Mouse (Mus musculus): ENCODE measurements around the gene Radil.

Gene Radil

DNA sequence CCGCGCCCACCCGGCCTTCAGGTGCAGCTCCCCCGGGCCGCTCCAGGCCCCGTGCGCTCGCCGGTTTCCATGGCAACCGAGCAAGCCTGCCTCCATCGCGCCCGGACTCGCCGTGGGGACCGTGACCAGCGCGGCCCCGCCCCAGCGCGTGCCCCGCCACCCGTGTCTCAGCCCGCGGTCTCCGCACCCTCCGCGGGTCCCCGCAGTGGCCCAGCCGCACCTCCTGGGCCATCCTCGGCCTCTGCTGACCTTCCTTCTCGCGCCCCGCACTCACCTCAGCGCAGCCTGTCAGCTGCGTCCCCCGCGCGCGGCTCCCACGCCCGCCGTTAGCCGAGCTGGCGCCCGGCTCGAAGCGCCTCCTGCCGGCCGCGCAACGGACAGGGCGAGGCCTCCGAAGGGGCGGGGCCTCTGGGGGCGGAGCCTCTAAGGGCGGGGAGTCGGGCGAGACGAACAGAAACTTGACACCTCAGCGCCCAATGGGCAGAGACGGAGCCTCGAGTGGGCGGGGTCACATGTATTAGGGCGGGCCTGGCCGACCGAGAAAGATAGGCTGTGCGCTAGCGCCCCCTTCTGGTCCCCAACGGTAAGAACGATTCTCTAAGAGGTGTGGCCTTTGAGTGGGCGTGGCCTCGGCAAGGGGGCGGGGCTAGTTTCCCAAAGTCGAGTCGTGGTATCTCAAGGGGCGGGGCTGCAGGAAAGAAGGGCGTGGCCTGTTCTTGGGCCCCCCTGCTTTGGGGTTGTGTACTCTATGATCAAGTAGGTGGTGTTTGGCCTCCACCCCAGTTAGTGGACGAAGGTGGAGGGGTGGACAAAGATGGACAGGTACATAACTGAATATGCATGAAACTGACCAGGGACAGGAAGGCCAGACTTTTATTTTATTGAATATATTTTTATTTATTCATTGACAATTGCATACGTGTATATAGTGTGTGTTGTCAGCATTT is at the start of gene Radil:
Gene Radil, minus strand, starts transcription at position 393 of the 947 bp plus-strand sequence.
- DNase-seq, result peak; percentile 99

DNA sequence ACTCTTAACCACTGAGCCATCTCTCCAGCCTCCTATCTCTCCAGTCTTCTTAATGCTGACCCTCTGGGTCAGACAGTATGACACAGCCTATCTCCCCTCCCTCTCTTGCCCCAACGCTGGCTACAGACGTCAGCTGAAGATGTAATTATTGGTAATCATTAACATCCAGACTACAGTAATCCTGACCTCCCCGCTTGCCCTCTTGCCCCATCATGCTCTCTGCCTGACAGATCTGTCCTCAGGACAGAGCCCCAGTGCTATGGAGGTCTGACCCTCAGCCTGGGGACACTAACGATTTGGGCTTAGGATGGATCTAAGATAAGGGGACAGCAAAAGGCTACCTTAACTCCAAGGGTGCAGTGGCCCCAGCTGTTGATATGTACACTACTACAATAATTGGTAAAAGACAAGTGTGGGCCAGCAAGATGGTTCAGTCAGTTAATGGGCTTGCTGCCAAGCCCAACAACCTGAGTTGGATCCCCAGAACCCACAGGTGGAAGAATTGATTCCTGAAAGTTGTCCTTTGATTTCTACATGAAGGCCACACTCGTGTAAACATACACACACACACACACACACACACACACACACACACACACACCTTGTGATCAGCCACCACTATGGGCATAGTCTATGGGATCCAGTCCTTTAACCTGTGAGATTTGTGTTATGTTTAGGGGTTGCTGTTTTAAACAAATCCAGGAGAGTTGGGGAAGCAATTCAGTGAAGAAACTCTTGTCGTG is 46.9 kb upstream of the Radil start:
- DNase-seq, result no peak

DNA sequence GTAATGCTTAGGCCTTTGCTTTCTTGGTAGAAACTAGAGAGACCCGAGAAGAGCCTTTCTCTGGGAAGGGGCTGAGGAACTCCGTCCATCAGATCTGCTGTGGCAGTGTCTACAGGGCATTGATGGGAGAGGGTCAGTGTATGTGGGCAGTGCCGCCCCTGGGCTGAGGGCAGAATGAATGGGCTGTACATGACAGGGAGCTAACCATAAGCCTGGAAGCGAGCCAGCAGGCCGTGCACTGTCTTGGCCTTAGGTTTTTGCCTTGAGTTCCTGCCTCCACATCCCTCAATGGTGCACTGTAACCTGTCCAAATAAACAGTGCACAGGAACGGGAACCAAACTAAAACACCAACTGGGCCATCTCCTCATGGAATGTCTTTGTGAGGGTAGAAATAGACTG is 45.8 kb upstream of the Radil start:
- no peak for DNase-seq

DNA sequence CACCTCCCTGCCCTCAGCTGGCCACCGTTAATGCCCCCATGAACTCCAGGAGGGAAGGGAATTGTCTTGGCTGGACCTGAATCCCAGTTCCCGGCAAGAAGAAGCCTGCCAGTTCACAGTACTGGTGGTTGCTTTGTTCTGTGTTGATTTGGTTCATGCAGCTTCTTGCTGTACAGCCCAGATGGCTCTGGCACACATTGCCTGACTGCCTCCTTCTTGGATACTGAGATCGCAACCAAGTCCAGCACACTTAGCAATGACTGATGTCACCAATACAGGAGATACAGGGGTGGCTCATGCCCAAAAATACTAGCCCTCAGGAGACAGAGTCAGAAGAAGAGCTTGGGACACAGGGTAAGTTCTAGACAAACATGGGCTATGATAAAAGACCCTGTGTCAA is 44.8 kb upstream of the Radil start:
- peak; percentile 84 for DNase-seq

DNA sequence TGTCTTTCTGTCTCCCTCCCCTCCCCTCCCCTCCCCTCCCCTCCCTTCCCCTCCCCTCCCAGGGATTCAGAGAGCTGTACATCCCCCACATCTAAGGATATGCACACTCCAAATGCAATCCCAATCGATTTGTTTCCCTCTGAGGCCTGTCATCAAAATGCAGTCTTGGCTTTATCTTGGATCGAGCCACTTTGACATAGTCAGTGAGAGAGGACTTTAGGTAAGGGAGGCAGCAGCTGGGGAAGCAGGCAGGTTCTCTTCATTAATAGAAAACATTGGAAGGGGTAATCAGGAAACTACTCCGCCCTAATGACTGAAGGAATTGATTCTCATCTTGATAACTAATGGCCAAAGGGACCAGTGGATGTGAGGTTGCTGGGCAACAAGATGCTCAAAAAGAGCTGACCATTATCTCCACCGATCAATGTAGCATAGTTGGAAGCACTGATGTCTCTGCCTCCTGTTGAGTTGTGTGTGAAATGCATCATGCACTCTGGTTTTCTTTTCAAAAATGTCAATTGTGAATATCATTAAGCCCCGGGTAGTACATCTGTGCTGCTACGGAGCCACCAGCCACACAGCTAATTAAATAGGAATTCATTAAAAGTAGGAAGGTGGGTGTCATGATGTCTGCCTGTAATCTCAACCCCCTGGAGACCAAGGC is 40.2 kb upstream of the Radil start:
- DNase-seq, result peak; percentile 49

DNA sequence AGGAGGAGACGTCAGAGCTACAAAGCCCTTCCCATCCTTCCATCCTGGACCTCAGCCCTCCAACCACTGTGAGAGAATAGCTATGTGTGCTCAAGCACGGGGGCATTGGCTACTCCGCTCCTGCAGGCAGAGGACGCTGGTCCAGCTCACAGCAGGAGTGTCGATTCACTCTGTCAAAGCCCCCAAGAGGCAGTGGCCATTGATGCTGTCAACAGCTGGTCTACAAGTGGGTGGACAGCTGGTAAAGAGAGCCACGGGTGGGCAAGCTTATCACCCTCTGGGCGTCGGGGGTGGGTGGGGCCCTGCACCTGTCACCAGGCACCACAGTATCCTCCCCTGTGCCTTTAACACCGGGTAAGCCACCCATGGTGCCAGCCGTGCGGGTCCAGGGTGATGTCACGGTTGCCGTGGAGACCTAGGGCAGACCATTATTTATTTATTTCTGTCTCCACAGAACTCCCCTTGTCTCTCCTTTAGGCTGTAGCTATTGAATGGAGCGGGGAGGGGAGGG is 32.8 kb upstream of the Radil start:
- DNase-seq, result peak; percentile 79

DNA sequence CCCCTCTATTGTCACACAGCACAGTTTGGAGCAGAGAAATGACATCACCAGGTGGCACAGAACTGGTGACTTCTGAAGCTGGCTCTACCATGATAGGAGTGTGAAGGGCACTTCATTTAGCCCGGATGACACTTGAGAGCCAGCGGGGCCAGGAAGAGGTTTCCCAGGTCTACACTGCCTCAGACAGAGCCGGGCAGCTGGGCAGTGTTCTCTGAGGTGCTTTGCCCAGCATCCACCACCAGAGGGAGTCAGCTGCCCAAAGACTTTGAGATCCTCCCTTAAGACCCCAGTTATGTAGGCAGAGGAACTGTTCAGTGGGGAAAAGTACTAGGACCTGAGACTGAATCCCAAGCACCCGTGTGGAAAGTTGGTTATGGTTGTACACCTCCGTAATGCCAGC is 30.6 kb upstream of the Radil start:
- DNase-seq, result peak; percentile 64

DNA sequence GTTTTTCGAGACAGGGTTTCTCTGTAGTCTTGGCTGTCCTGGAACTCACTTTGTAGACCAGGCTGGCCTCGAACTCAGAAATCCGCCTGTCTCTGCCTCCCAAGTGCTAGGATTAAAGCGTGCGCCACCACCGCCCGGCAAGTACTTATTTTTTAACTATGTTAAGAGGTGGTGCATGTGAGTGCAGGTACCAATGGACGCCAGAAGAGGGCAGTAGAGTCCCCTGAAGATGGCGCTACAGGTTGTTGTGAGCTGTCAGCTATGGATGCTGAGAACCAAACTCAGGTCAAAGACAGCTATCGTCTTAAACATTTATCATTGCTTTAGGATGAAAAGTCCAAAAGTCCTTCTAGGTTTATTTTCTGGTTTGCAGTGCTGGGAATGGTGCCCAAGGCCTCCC is 27.3 kb upstream of the Radil start:
- no peak for DNase-seq

DNA sequence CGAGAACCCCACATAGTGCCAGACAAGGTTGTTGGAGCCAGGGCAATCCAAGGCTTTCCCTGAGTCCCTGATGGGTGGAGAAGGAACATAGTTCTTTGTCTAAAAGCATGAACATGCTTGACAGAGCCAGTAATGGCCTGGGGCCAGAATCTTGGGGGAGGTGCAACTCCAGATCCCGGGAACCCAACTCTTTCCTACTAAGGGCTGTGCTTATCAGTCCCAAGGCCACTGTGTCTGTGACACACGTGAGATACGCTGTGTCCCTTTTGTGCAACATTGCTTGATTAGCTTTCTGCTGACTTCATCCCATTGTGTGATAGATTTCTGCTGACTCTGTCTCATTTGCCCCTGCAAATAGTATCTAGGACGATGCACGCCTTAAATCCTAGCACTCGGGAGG is 25.9 kb upstream of the Radil start:
- DNase-seq, result no peak

DNA sequence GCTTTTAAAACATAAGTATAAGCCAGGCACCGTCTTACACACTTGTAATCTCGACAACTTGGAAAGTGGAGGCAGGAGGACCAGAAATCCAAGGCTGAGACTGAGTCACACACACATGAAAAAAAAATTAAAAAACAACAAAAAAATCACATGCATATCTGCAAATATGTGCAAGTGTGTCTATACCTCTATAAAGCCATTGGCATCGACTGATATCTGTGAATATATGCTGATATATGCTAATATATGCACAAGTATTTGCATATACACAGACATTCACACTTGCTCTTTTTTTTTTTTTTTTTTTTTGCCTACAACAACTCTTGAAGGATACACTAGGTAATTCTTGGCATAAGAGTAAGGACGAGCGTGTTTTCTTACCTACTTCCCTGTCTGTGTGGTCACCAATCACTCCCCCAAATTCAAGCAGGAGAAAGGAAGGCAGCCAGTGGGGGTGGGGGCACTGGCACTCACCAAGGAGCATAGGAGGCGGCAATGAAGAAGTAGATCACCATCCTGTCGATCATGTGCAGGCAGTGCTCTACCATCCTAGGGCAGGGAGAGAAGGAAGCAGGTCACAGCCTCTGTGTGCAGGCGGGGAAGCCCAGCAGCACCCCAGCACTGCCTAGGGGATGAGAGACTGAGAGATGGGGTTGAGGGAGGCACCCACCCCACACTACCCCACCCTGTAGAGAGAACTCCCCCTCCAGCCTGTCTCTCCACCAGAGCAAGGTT is 23.6 kb upstream of the Radil start:
- DNase-seq, result no peak

DNA sequence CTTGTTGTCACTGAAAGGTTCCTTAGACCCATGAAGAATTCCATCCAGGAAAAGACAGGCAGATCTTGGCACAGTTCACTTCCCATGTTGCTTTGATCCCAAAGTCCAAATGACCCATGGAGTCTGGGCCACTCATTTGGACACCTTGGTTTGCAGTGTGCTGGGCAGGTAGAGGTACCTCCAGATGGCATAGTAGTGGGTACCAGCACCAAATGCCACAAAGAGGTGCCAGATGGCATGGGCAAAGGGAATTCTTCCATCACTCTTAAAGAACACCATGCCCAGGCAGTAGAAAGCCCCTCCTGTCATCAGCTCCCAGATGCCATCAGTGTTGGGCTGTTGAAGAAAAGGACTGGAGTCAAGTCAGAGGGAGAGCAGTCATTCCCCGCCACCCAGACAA is 13.7 kb upstream of the Radil start:
- no peak for DNase-seq

DNA sequence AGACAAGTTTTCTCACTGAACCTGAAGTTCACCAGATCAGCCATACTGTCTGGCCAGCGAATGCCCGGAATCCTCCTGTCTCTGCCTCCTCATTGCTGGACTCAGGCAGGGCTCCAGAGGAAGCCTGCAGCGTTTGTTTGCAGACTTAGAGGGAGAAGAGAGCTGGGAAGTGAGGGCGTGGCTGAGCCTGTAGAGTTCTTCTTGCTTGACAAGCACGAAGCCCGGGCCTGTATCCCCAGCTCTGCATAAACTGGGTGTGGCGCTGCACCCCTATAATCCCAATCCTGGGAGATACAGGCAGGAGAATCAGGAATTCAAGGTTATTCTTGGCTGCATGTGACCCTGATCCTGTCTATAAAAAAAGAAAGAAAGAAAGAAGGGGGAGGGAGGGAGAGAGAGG is 9.4 kb upstream of the Radil start:
- no peak for DNase-seq

DNA sequence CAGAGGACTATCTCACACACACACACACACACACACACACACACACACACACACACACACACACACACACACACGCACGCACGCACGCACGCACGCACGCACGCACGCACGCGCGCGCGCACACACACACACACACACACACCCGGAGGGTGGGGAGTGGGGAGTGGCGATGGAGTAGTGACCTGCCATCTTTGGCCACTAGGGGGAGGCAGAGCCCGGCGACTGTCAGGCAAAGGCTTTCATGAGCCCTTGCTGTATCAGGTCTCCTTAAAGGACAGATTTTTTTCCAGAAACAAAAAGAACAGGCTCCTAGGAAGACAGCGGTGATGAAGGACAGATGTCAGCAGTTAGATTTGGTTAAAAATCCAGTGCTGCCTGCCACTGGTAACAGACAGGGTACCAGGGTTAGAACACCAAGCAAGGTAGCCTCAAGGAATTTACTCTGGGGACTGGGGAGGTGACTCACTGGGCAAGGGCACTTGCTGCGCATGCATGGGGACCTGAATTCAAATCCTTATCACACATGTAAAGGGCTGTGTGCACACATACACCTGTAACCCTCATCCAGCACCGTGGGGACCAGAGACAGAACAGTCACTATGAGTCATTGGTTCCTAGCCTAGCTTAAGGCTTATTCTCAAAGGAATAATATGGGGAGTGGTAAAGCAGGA is 6.6 kb upstream of the Radil start:
- peak; percentile 75 for DNase-seq

DNA sequence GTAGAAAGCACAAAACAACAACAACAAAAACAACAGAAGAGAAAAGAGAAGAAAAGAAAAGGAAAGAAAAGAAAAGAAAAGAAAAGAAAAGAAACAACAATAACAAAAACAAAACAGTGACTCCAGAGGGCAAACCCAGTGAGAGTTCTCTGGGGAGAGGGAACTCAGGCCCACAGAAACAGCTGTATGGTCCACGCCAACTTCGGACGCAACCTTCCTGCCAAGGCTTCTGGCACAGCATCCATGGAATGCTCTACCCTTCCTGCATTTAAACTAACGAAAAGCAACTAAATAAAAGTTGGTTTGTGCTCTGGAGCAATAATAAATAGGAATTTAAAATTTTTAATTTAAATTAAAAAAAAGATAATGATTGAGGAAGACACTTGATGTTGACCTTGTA is 5.8 kb upstream of the Radil start:
- no peak for DNase-seq

DNA sequence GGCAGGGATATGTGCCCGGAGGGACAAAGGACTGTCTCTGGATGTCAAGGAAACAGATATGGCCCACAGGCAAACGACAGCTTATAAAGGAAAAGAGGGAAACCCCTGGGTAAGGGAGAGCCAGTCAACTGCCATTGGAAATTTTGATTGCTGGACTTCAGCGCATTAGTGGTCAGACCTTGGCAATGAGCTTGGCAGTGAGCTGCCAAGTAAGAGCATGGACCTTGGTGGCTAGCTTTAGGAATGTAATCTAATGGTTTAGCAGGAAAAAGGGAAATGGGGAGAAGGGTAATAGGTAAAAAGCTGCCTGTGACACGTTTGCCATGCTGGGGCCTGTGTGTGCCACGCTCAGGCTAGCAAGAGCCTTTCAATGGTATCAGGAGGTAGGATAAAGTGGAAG is 5.0 kb upstream of the Radil start:
- DNase-seq, result no peak

DNA sequence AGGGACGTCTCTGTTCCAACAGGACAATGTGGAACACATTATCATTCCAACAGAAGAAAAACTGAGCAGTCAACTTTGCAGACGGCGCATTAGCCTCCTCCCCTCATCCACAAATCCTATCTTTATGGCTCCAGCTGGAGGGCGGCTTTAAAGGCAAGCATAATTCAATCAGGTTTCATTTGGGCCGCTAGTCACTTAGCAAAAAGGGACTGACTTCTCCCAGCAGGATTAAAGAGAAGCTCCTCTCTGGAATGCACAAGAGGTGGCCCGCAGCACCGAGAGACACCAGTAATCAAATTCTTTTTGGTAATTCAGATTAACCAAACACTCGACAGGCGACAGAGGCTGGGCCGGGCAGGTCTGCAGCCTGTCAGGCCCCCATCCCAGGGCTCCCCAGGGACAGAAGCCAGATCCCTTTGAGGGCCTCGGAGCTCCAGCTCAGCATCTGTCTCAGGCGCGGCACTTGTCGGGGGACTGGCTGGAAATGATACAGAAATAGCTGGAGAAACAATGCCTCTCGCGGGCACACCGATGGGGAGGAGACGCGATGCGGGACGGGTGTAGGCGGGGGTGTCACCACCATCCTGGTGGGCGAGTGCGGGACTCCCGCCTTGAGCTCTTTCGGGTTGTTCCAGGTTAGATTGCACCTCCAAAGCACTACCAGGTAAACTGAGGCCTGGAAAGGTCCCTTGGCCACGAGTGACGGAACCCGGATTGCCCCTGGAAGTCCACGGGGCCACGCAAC is 765 bp downstream of the Radil start:
- DNase-seq, result peak; percentile 35

DNA sequence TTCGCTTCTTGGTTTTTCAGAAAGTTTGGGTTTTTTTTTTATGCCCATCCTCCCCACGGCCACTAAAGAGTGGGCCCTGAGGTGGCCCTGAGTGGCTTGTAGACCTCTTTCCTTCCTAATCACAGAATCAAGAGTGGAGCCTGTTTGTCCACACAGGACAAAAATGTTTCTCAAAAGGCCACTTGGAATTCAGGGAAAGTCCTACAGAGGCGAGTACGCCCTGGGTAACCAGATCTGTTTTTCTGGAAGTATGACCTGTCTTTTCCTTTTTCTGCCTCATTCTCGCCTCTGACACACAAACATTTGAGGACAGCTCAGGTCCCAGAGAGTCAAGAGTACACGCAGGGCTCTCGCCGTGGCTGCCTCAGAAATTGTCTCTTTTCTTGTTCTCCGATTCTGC is 1.5 kb downstream of the Radil start:
- no peak for DNase-seq

DNA sequence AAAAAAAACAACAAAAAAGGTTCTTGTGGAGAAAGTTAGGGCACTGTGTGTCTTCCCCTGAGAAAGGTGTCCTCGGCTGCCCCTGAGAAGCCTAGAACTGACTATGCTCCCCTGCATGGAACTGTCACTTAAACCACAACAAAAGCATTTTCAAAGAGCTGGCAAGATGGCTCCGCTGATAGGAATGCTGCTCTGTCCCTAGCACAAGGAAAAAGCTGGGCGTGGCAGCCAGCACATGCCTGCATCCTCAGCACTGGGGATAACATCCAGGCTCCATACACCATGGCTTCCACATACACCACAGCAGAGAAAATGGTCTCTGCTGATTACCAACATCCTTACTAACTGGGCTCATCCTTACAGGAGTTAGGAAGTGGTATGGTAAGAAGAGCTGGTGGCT is 3.8 kb downstream of the Radil start:
- DNase-seq, result no peak

DNA sequence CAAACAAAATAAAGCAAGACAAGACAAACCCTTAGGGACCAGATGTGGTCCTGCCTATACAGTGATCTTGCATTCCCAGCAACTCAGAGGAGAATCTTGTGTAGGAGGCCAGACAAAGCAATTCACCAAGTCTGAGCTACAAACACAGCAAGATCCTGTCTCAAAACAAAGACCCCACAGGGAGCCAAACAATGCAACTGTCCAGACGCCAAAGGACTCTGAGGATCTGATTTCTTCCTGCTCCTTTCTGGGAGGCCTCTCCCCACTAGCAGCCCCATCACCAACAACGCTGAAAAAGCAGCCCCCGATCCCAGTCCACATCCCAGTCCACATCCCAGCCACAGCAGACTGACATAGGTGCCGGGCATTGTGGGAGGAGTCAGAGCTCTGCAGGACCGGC is 4.6 kb downstream of the Radil start:
- no peak for DNase-seq

DNA sequence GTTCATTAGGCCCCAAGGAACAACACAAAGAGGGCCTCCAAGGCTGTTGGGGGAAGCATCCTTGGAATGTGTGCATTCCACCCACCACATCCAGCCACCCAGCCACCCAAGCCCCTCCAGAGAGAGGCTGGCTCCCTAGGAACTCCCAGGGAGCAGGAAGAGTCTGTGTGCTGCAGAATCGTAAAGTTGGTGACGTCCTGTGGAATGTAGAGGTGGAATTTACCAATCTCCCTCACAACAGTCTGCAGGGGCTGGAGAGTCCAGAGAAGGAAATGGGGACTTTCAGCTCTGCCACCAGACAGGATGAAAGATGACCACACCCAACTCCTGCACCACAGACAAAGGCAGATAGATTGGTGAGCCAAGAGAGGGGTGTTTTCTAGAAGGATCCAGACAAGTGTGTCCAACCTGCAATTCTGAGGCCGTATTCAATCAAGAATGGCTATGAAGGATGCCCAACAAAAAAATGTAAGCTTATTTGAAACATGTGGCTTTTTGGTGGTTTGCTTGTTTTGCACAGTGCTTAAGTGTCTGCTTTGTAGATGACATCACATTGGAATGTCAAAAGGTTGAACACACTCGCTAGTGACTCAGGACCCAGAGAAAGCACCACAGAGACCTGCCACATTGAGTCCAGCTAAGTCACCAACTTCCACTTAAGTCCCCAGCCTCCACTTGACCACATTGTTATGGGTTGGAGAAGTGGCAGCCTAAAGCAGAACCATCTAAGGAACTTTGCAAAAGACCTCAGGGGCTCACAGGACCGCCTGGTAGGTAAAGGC is 5.7 kb downstream of the Radil start:
- no peak for DNase-seq

DNA sequence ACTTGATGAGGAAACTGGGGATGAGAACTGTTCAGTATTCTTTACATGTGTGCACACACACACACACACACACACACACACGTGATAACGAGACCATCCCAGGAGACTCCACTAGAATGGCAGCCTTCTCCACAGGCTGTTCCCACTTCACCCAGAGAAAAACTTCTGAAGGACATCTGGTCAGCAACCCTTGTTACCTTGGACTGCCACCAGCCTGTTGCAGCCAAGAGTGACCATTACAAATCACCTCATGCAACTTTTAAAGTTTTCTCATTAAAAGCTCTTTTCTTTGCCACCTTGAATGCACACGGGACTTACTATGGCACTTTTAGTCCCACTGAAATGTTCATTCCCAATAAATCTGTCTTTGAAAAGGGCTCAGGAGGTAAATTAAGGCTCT is 13.6 kb downstream of the Radil start:
- DNase-seq, result no peak
